8 mouse cellular contexts compared by ENCODE assay signal in the genomic region with DNA sequence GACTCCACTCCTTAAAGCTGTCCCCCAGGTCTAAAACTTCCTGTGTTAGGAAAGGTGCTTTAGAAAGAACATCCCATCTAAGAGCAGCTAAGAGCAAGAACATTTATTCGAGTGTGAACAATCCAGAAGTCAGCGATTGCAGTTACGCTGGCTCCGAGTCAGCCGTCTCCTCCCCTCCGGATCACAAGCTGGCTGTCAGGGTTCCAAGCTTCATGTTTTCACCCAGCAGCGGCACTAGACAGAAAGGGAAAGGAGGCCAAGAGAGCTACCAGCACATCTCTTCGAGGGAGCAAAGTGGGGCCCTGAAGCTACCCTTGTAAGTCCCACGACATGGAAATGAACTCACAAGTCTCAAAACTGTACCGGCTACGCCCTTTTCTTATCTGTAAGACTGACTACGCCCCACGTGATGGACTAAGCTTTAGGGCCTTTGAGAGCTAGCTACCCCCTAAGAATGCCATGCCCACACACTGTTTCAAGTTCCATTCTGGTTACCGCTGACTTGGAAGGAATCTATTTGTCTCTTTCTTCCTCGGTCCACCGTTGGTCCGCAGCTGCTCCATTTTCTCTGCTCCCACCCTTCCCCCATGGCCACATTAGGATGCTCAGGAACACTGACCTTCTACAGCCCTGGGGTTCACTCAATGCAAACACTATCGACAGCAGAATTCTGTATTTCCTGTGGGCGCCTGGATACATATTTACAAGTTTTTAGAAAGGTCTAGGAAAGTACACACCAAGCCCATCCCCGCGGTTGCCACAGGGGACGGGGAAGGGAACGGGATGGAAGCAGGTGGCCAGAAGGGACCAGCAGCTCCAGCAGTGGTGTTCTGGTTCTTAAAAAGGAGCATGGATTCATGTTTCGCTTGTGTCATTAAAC. TPM values are rescaled to one million over a fixed set of nuclear protein-coding genes. Genes with fewer than 3 reads are reported as not detected.
DNase-seq lines count a peak whose midpoint lies in the region; ATAC-seq lines count a peak whose summit lies in the region.

No protein-coding gene starts in this region.

- no peaks in the 10 kb centered on the region for H3K27me3 ChIP-seq in embryonic facial prominence, embryonic 11.5 days (ENCODE audit: control insufficient read depth, insufficient read depth, low read length)
- H3K27me3 ChIP-seq in lung, embryonic 16.5 days (ENCODE audit: control insufficient read depth, insufficient read depth, low read depth, low read length): no peaks in the 10 kb centered on the region

- intact Hi-C loops in heart, postnatal 25 days (cut with DNase I): no loop called here

- peak; percentile 71; the same call in 1 of the 2 replicates for ATAC-seq in frontal cortex, adult (ENCODE audit: low TSS enrichment)
- no peak for ATAC-seq in embryonic facial prominence, embryonic 11.5 days (replicated peaks; ENCODE audit: insufficient number of reproducible peaks, low FRiP score, low TSS enrichment, low read depth)
- ATAC-seq in lung, embryonic 16.5 days (ENCODE audit: low read depth): peak; percentile 47
- ATAC-seq in activated CD4-positive, CD25-positive, alpha-beta regulatory T cell, adult 4 months: no peak

- H3K4me3 ChIP-seq in embryonic facial prominence, embryonic 11.5 days (ENCODE audit: low read depth, low read length): no peak overlapping the region
- no peak overlapping the region for H3K4me3 ChIP-seq in lung, embryonic 16.5 days (ENCODE audit: low read length)

- peaks cover 12% of the 10 kb centered on the region for H3K4me1 ChIP-seq in embryonic facial prominence, embryonic 11.5 days (ENCODE audit: control insufficient read depth, insufficient read depth, low read length)
- H3K4me1 ChIP-seq in lung, embryonic 16.5 days (replicated peaks; ENCODE audit: control insufficient read depth, insufficient read depth, low read length): peaks cover 17% of the 10 kb centered on the region

- H3K9me3 ChIP-seq in embryonic facial prominence, embryonic 11.5 days (replicated peaks; ENCODE audit: control insufficient read depth, low read length): no peaks in the 10 kb centered on the region
- no peaks in the 10 kb centered on the region for H3K9me3 ChIP-seq in lung, embryonic 16.5 days (ENCODE audit: control insufficient read depth, low read length)

- H3K4me2 ChIP-seq in embryonic facial prominence, embryonic 11.5 days (ENCODE audit: low read depth, low read length): no peak overlapping the region
- H3K4me2 ChIP-seq in lung, embryonic 16.5 days (ENCODE audit: low read depth, low read length): no peak overlapping the region

- H3K9ac ChIP-seq in embryonic facial prominence, embryonic 11.5 days (replicated peaks; ENCODE audit: low read length): no peak overlapping the region
- H3K9ac ChIP-seq in lung, embryonic 16.5 days (ENCODE audit: low read length): 0 out of 2 replicates have a peak overlapping the region, but pooled peaks have one; percentile 11

- DNase-seq in frontal cortex, postnatal 25 days (ENCODE audit: low spot score in 2 of 2): no peak
- DNase-seq in embryonic facial prominence, embryonic 11.5 days (ENCODE audit: low spot score): no peak
- peak; percentile 37 for DNase-seq in heart, postnatal 25 days (ENCODE audit: low spot score)
- DNase-seq in right cerebral cortex, postnatal 25 days: peak; percentile 59
- no peak for DNase-seq in c-Kit-positive CD71-positive TER-119-positive erythroid progenitor cells, embryonic 14.5 days (ENCODE audit: low spot score)

- WGBS in embryonic facial prominence, embryonic 11.5 days: 68% methylated on average over 24 of the region's 24 CpGs
- WGBS in lung, embryonic 16.5 days: 48% methylated on average over 24 of the region's 24 CpGs

- H3K36me3 ChIP-seq in embryonic facial prominence, embryonic 11.5 days (replicated peaks; ENCODE audit: control insufficient read depth, insufficient read depth, low read depth, low read length): no peaks in the 10 kb centered on the region
- H3K36me3 ChIP-seq in lung, embryonic 16.5 days (ENCODE audit: control insufficient read depth, insufficient read depth, low read length): no peaks in the 10 kb centered on the region

- H3K27ac ChIP-seq in embryonic facial prominence, embryonic 11.5 days (replicated peaks; ENCODE audit: low read depth, low read length): peak overlapping the region; percentile 54
- peak overlapping the region; percentile 1; the same call in 1 of the 2 replicates for H3K27ac ChIP-seq in lung, embryonic 16.5 days (ENCODE audit: low read length)

RNA-seq across cellular contexts. Expression of a gene that starts 19.6 kb away (rescaled TPM):
- 1,482 and 1,542 TPM in 2 replicates for polyA plus RNA-seq in embryonic facial prominence, embryonic 11.5 days (2014; fragmentation: Nextera tagmentation; extraction: Ambion mirVana)
- total RNA-seq in heart, postnatal 25 days (2021): 1 to 10 TPM in 1 of 2 experiments, under 1 TPM in 1; 0.29 to 1.4 TPM
- 614 and 619 TPM in 2 replicates for polyA plus RNA-seq in lung, embryonic 16.5 days (2015; fragmentation: Nextera tagmentation; extraction: Ambion mirVana)
- polyA plus RNA-seq in activated CD4-positive, CD25-positive, alpha-beta regulatory T cell, adult 4 months (2017; shearing (Covaris generic)): under 1 TPM in 1 of 2 experiments, not detected in 1; 0.56 TPM

RNA-seq across cellular contexts. Expression of a gene that starts 30.8 kb away (rescaled TPM):
- 90.2 and 97.9 TPM in 2 replicates for polyA plus RNA-seq in embryonic facial prominence, embryonic 11.5 days (2014; fragmentation: Nextera tagmentation; extraction: Ambion mirVana)
- total RNA-seq in heart, postnatal 25 days (2021): 10 to 100 TPM; 51.8 to 54.9 TPM
- polyA plus RNA-seq in lung, embryonic 16.5 days (2015; fragmentation: Nextera tagmentation; extraction: Ambion mirVana): 52.8 and 56.2 TPM in 2 replicates
- 10 to 100 TPM; 12.9 to 17.7 TPM for polyA plus RNA-seq in activated CD4-positive, CD25-positive, alpha-beta regulatory T cell, adult 4 months (2017; shearing (Covaris generic))

Comparison
In these comparisons a context has a peak if more than half of its experiments do, and no peak if none do; other contexts are left out.
1. ATAC-seq: peak in frontal cortex, adult (single experiment) and lung, embryonic 16.5 days (single experiment); none in embryonic facial prominence, embryonic 11.5 days (single experiment) and activated CD4-positive, CD25-positive, alpha-beta regulatory T cell, adult 4 months (single experiment).
2. DNase-seq: peak in heart, postnatal 25 days (single experiment) and right cerebral cortex, postnatal 25 days (single experiment); none in frontal cortex, postnatal 25 days (0 of 2), embryonic facial prominence, embryonic 11.5 days (single experiment) and c-Kit-positive CD71-positive TER-119-positive erythroid progenitor cells, embryonic 14.5 days (single experiment).
3. RNA of a gene that starts 19.6 kb away (polyA plus RNA-seq): 1,482 to 1,542 TPM in embryonic facial prominence, embryonic 11.5 days and 614 to 619 TPM in lung, embryonic 16.5 days; 0.56 TPM in activated CD4-positive, CD25-positive, alpha-beta regulatory T cell, adult 4 months; every median in the first group is over 100 times any median in the second.